Mouse (Mus musculus): ENCODE results near the gene Rbp3. TPM values are rescaled to one million over a fixed set of nuclear protein-coding genes. Genes with fewer than 3 reads are reported as not detected.

Rbp3 gene
- polyA plus RNA-seq, 1 experiment from 2014 or later = not detected

DNA sequence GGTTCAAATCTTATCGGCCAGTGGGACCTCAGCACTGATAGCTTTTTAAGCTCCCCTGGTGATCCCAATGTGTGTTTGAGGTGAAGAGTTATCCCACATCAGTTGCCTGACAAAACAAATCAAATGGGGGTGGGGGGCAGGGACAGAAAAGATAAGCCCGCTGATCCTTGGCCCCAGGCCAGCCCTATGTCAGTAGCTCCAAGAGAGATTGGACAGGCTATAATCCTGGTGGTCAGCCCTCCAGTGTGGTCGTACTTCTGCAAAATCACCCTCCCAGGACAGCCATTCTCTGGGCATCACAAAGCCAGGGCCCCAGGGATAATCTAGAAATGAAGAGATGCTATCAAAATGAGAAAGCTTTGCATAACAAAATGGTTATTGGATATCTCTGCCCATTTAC lies 5.0 kb downstream of the Rbp3 start:
- Histone ChIP-seq H3K4me2 (replicated peaks; ENCODE audit: low read depth, low read length) (no peak overlapping the region), H3K36me3 (ENCODE audit: control insufficient read depth, insufficient read depth, low read length) (no peaks in the 10 kb centered on the region), H3K9ac (ENCODE audit: low read depth, low read length) (no peak overlapping the region), H3K27me3 (ENCODE audit: control insufficient read depth, insufficient read depth, low read length) (no peaks in the 10 kb centered on the region), H3K4me1 (ENCODE audit: control insufficient read depth, insufficient read depth, low read length) (no peaks in the 10 kb centered on the region), H3K27ac (ENCODE audit: low read depth, low read length) (no peak overlapping the region), H3K9me3 (ENCODE audit: control insufficient read depth, low read length) (no peaks in the 10 kb centered on the region), H3K4me3 (ENCODE audit: low read length) (no peak overlapping the region)
- 67% methylated on average over 3 of the region's 3 CpGs for WGBS
- ATAC-seq (ENCODE audit: low FRiP score, low TSS enrichment) = no peak

- H3K4me3 ChIP-seq (ENCODE audit: low read length) = no peak overlapping the region
- H3K27ac ChIP-seq (ENCODE audit: low read depth, low read length) = no peak overlapping the region
- no peaks in the 10 kb centered on the region for H3K9me3 ChIP-seq (ENCODE audit: control insufficient read depth, low read length)
- H3K4me2 ChIP-seq (replicated peaks; ENCODE audit: low read depth, low read length) = no peak overlapping the region
- WGBS = 11% methylated on average over 9 of the region's 9 CpGs
- ATAC-seq (ENCODE audit: low FRiP score, low TSS enrichment) = no peak
- H3K27me3 ChIP-seq (ENCODE audit: control insufficient read depth, insufficient read depth, low read length) = no peaks in the 10 kb centered on the region
- no peak overlapping the region for H3K9ac ChIP-seq (ENCODE audit: low read depth, low read length)
- H3K36me3 ChIP-seq (ENCODE audit: control insufficient read depth, insufficient read depth, low read length) = no peaks in the 10 kb centered on the region
- H3K4me1 ChIP-seq (ENCODE audit: control insufficient read depth, insufficient read depth, low read length) = no peaks in the 10 kb centered on the region
These were observed 5.5 kb downstream of the Rbp3 start for GRCm38 (mm10) chr14:33959341-33959740.

DNA sequence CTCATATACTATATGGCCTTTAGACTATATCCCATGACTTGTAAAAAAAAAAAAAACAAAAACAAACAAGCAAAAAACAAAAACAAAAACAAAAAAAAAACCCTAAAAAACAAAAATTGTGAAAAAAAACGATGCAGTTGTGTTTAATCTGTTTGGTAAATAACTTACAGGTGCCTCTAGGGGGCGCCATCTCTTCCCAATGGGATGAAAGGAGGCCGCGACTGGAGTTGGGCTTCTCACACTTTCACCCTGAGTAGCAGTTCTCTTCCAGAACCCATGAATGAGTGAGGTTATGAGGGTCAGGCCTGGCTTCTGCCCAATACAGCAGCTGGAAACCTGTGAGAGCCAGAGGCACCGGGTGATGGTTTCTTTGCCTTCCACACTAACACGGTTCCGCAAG lies 11.9 kb downstream of the Rbp3 start:
- Histone ChIP-seq H3K4me3 (ENCODE audit: low read length) (no peak overlapping the region), H3K4me1 (ENCODE audit: control insufficient read depth, insufficient read depth, low read length) (no peaks in the 10 kb centered on the region), H3K27ac (ENCODE audit: low read depth, low read length) (no peak overlapping the region), H3K9ac (ENCODE audit: low read depth, low read length) (no peak overlapping the region), H3K4me2 (replicated peaks; ENCODE audit: low read depth, low read length) (no peak overlapping the region), H3K9me3 (ENCODE audit: control insufficient read depth, low read length) (no peaks in the 10 kb centered on the region), H3K27me3 (ENCODE audit: control insufficient read depth, insufficient read depth, low read length) (no peaks in the 10 kb centered on the region), H3K36me3 (ENCODE audit: control insufficient read depth, insufficient read depth, low read length) (no peaks in the 10 kb centered on the region)
- no peak for ATAC-seq (ENCODE audit: low FRiP score, low TSS enrichment)
- whole genome bisulfite sequencing = 66% methylated on average over 7 of the region's 7 CpGs

DNA sequence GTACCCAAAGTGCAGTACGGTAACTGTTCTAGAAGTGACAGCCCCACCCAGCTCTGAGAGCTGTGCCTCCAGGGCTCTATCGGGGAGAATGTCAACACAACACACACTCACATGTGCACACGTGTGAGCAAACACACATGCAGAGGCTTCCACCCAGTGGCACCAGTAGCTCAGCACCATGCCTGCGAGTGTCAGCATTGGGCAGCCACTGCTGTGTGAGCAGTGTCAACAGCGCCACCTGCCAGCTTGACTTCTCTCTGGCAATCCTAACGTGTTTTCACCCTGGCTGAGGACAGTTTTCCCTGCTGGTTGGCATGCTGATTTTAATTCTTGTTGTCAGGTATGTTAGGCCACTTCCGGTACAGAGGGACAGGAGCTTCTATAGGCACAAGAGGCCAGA lies 18.9 kb downstream of the Rbp3 start:
- Histone ChIP-seq H3K9me3 (ENCODE audit: control insufficient read depth, low read length) (no peaks in the 10 kb centered on the region), H3K9ac (ENCODE audit: low read depth, low read length) (no peak overlapping the region), H3K4me3 (ENCODE audit: low read length) (no peak overlapping the region), H3K27ac (ENCODE audit: low read depth, low read length) (no peak overlapping the region), H3K27me3 (ENCODE audit: control insufficient read depth, insufficient read depth, low read length) (no peaks in the 10 kb centered on the region), H3K4me2 (replicated peaks; ENCODE audit: low read depth, low read length) (no peak overlapping the region), H3K4me1 (ENCODE audit: control insufficient read depth, insufficient read depth, low read length) (no peaks in the 10 kb centered on the region), H3K36me3 (ENCODE audit: control insufficient read depth, insufficient read depth, low read length) (no peaks in the 10 kb centered on the region)
- no peak for ATAC-seq (ENCODE audit: low FRiP score, low TSS enrichment)
- WGBS = 46% methylated on average over 7 of the region's 7 CpGs

DNA sequence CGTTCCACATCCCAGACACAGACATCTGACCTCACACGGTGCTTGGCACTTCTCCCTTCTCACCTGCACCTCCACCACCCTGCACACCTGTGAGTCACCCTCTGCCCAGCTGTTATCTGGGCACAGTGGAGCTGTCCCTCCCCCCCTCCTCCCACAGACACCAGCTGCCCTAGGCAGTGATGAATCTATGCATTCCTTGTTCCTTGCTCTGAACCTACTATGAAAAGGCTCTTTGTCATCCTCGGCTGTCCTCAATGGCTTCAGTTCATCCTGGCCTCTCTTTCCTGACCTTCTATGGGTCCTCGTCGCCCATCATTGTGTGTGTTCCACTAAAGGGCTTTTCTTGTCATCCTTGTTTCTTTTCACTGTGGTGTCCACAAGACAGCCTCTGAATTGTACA lies 20.9 kb downstream of the Rbp3 start:
- no peak for ATAC-seq (ENCODE audit: low FRiP score, low TSS enrichment)
- H3K4me2 ChIP-seq (replicated peaks; ENCODE audit: low read depth, low read length) = no peak overlapping the region
- H3K27me3 ChIP-seq (ENCODE audit: control insufficient read depth, insufficient read depth, low read length) = peaks cover 11% of the 10 kb centered on the region; the same call in 1 of the 2 replicates
- 68% methylated on average over 5 of the region's 5 CpGs for WGBS
- no peaks in the 10 kb centered on the region for H3K4me1 ChIP-seq (ENCODE audit: control insufficient read depth, insufficient read depth, low read length)
- no peak overlapping the region for H3K4me3 ChIP-seq (ENCODE audit: low read length)
- H3K9ac ChIP-seq (ENCODE audit: low read depth, low read length) = no peak overlapping the region
- no peaks in the 10 kb centered on the region for H3K36me3 ChIP-seq (ENCODE audit: control insufficient read depth, insufficient read depth, low read length)
- no peaks in the 10 kb centered on the region for H3K9me3 ChIP-seq (ENCODE audit: control insufficient read depth, low read length)
- H3K27ac ChIP-seq (ENCODE audit: low read depth, low read length) = no peak overlapping the region

- H3K4me2 ChIP-seq (replicated peaks; ENCODE audit: low read depth, low read length) = no peak overlapping the region; the same call in 1 of the 2 replicates
- no peaks in the 10 kb centered on the region for H3K4me1 ChIP-seq (ENCODE audit: control insufficient read depth, insufficient read depth, low read length)
- H3K36me3 ChIP-seq (ENCODE audit: control insufficient read depth, insufficient read depth, low read length) = no peaks in the 10 kb centered on the region
- no peak overlapping the region for H3K4me3 ChIP-seq (ENCODE audit: low read length)
- no peaks in the 10 kb centered on the region for H3K9me3 ChIP-seq (ENCODE audit: control insufficient read depth, low read length)
- H3K9ac ChIP-seq (ENCODE audit: low read depth, low read length) = no peak overlapping the region
- 44% methylated on average over 7 of the region's 7 CpGs for WGBS
- H3K27ac ChIP-seq (ENCODE audit: low read depth, low read length) = no peak overlapping the region
- peaks cover 11% of the 10 kb centered on the region; the same call in 1 of the 2 replicates for H3K27me3 ChIP-seq (ENCODE audit: control insufficient read depth, insufficient read depth, low read length)
- no peak for ATAC-seq (ENCODE audit: low FRiP score, low TSS enrichment)
These were observed 23.9 kb downstream of the Rbp3 start for GRCm38 (mm10) chr14:33977748-33978147.

GRCm38 (mm10) chr14:33978604-33979059 lies 24.8 kb downstream of the Rbp3 start, which contains the start of gene Zfp488:
Gene Zfp488, minus strand, starts transcription at chr14:33978764.
- Histone ChIP-seq H3K4me2 (replicated peaks; ENCODE audit: low read depth, low read length) (peak within 1 kb of the TSS; percentile 65), H3K9ac (ENCODE audit: low read depth, low read length) (peak within 1 kb of the TSS; percentile 23; the same call in 1 of the 2 replicates), H3K4me1 (ENCODE audit: control insufficient read depth, insufficient read depth, low read length) (no peaks in the 10 kb centered on the region), H3K27ac (ENCODE audit: low read depth, low read length) (no peak within 1 kb of the TSS), H3K36me3 (ENCODE audit: control insufficient read depth, insufficient read depth, low read length) (no peaks in the 10 kb centered on the region), H3K27me3 (ENCODE audit: control insufficient read depth, insufficient read depth, low read length) (peaks cover 11% of the 10 kb centered on the region; the same call in 1 of the 2 replicates), H3K4me3 (ENCODE audit: low read length) (peak within 1 kb of the TSS; percentile 36), H3K9me3 (ENCODE audit: control insufficient read depth, low read length) (no peaks in the 10 kb centered on the region)
- WGBS = 2% methylated on average over 25 of the region's 25 CpGs
- peak; percentile 80 for ATAC-seq (ENCODE audit: low FRiP score, low TSS enrichment)

DNA sequence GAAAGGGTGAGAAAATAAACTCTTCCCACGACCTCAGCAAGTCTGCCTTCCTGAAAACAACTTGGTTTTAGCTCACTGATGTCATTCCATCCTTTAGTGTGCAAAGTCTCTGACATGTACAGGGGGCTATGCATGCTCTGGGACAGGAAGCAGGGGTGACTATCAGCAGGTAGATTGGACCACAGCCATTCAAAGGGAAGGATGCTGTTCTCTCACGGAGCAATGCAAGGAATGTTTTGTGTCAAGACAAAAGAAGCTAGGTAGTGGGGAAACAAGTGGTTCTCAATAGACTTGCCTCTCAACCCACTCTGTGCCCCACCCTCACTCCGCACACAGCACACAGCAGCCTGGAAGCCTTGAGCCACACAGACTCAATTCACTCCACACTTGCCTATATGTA lies 35.4 kb downstream of the Rbp3 start:
- Histone ChIP-seq H3K4me2 (replicated peaks; ENCODE audit: low read depth, low read length) (no peak overlapping the region), H3K9me3 (ENCODE audit: control insufficient read depth, low read length) (no peaks in the 10 kb centered on the region), H3K27ac (ENCODE audit: low read depth, low read length) (no peak overlapping the region), H3K9ac (ENCODE audit: low read depth, low read length) (no peak overlapping the region), H3K36me3 (ENCODE audit: control insufficient read depth, insufficient read depth, low read length) (no peaks in the 10 kb centered on the region), H3K27me3 (ENCODE audit: control insufficient read depth, insufficient read depth, low read length) (no peaks in the 10 kb centered on the region), H3K4me3 (ENCODE audit: low read length) (no peak overlapping the region), H3K4me1 (ENCODE audit: control insufficient read depth, insufficient read depth, low read length) (no peaks in the 10 kb centered on the region)
- 72% methylated on average over 3 of the region's 3 CpGs for WGBS
- ATAC-seq (ENCODE audit: low FRiP score, low TSS enrichment) = no peak

DNA sequence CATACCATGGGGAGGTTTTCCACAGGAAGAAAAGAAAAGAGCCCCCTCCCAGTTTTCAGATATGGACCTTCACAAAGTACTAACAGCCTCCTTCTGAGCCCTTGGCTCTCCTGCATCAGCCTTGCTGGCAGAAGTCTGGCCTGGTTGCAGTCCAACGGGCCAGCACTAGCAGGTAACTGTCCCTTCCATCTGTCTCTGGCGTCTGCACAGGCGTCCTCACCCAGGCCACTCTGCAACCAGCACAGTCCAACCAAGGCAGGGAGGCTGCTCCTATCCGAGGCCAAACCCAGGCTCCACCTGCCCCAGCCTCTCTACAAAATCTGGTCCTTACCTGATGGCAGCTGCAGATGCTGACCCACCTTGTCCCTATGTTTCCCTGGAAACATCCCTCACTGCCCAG lies 38.2 kb downstream of the Rbp3 start:
- H3K36me3 ChIP-seq (ENCODE audit: control insufficient read depth, insufficient read depth, low read length) = no peaks in the 10 kb centered on the region
- no peaks in the 10 kb centered on the region for H3K27me3 ChIP-seq (ENCODE audit: control insufficient read depth, insufficient read depth, low read length)
- no peak overlapping the region for H3K4me3 ChIP-seq (ENCODE audit: low read length)
- no peak overlapping the region for H3K4me2 ChIP-seq (replicated peaks; ENCODE audit: low read depth, low read length)
- no peaks in the 10 kb centered on the region for H3K4me1 ChIP-seq (ENCODE audit: control insufficient read depth, insufficient read depth, low read length)
- no peaks in the 10 kb centered on the region for H3K9me3 ChIP-seq (ENCODE audit: control insufficient read depth, low read length)
- no peak overlapping the region for H3K9ac ChIP-seq (ENCODE audit: low read depth, low read length)
- 64% methylated on average over 4 of the region's 4 CpGs for whole genome bisulfite sequencing
- no peak for ATAC-seq (ENCODE audit: low FRiP score, low TSS enrichment)
- no peak overlapping the region for H3K27ac ChIP-seq (ENCODE audit: low read depth, low read length)

All from kidney, embryonic 14.5 days (tissue).